ENCODE assay signal across 7 mouse cellular contexts in the genomic region with DNA sequence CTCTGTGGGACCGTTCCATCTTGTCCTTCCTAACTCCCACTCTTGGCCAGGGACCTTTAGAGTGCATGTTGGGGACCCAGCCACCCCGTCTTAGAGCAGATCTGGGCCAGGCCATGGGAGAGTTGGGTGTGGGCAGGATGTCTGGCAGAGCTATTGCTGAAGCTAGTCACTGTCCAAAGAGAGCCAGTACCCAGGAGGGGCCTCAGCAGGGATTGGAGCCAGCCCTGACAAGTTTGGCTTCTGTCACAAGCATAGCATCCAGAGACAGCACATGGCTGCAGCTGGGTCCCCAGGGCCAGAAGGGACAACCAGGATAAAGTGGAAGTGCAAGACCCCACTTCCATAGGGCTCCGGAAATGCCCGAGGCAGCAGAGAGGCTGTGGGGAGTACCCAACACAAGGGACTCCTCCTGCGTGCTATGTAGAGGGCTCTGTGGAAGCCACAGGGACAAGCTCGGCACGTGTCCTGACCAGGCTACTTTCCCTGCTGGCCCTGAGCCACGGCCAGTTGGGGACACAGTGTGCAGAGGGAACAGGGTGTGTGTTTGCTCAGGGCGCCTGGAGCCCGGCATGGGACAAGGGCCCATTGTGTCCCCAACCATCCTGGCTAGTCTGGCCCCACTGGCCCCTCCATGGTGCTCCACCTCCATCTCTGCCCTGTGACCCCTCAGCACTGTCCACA. TPM values are rescaled to one million over a fixed set of nuclear protein-coding genes. Genes with fewer than 3 reads are reported as not detected.
DNase-seq lines count a peak whose midpoint lies in the region; ATAC-seq and TF ChIP-seq lines count a peak whose summit lies in the region.

No protein-coding gene starts in this region.

- WGBS in intestine, postnatal 0 days: 32% methylated on average over 10 of the region's 10 CpGs

- no peak for TF ChIP-seq CTCF in intestine, postnatal 0 days (IDR thresholded peaks at IDR 0.05; ENCODE audit: low read depth)

- H3K27ac ChIP-seq in intestine, postnatal 0 days (ENCODE audit: low read depth, low read length): peak overlapping the region; percentile 75; the same call in 1 of the 2 replicates

- ATAC-seq in intestine, postnatal 0 days: peak; percentile 81
- ATAC-seq in monocyte, adult 5-6 weeks (replicated peaks; ENCODE audit: insufficient number of reproducible peaks, low FRiP score, low TSS enrichment, poor library complexity, severe bottlenecking): no peak

- H3K27me3 ChIP-seq in intestine, postnatal 0 days (replicated peaks; ENCODE audit: control insufficient read depth, insufficient read depth, low read length): no peaks in the 10 kb centered on the region

- H3K4me2 ChIP-seq in intestine, postnatal 0 days (replicated peaks; ENCODE audit: low read depth): no peak overlapping the region; the same call in 1 of the 2 replicates

- no peak overlapping the region for H3K9ac ChIP-seq in intestine, postnatal 0 days (ENCODE audit: low read depth, low read length)

- no peak overlapping the region for H3K4me3 ChIP-seq in intestine, postnatal 0 days (ENCODE audit: low read depth, low read length)

- intact Hi-C loops in left cerebral cortex, postnatal 4 days (cut with DNase I): no loop called here

- no peaks in the 10 kb centered on the region for H3K9me3 ChIP-seq in intestine, postnatal 0 days (ENCODE audit: control insufficient read depth)

- no peaks in the 10 kb centered on the region for H3K36me3 ChIP-seq in intestine, postnatal 0 days (ENCODE audit: control insufficient read depth, insufficient read depth)

- H3K4me1 ChIP-seq in intestine, postnatal 0 days (replicated peaks; ENCODE audit: control insufficient read depth, insufficient read depth, low read length): peaks cover 13% of the 10 kb centered on the region

- DNase-seq in adrenal gland, adult 8-10 months: peak; percentile 89
- DNase-seq in cerebellum, adult 11 months: peak; percentile 83
- peak; percentile 94 for DNase-seq in gastrocnemius, postnatal 25 days
- DNase-seq in left cerebral cortex, postnatal 4 days: peak; percentile 84
- peak; percentile 88 for DNase-seq in right cerebral cortex, adult 18-20 months

RNA-seq across cellular contexts. Expression of gene Pim3, which starts 11.7 kb away (rescaled TPM):
- total RNA-seq in adrenal gland, adult 8-10 months (2022): 100 to 1,000 TPM in 1 of 4 experiments, 10 to 100 TPM in 3; 62.7 to 164 (median 75.8) TPM
- total RNA-seq in gastrocnemius, postnatal 25 days (2021): 10 to 100 TPM; 20.6 to 22.2 TPM
- polyA plus RNA-seq in intestine, postnatal 0 days (2015; fragmentation: Nextera tagmentation; extraction: Ambion mirVana): 28.0 and 36.8 TPM in 2 replicates
- total RNA-seq in left cerebral cortex, postnatal 4 days (2021): 10 to 100 TPM; 44.6 to 49.3 TPM
- 31.1 to 42.4 TPM (median 34.9 TPM) in 3 replicates for total RNA-seq in monocyte, adult 5-6 weeks (2017)

RNA-seq across cellular contexts. Expression of gene Creld2, which starts 30.8 kb away (rescaled TPM):
- 10 to 100 TPM; 40.3 to 51.5 (median 49.2) TPM for total RNA-seq in adrenal gland, adult 8-10 months (2022)
- total RNA-seq in gastrocnemius, postnatal 25 days (2021): 1 to 10 TPM; 9.8 to 9.9 TPM
- 67.8 and 67.9 TPM in 2 replicates for polyA plus RNA-seq in intestine, postnatal 0 days (2015; fragmentation: Nextera tagmentation; extraction: Ambion mirVana)
- 10 to 100 TPM; 26.2 to 35.6 TPM for total RNA-seq in left cerebral cortex, postnatal 4 days (2021)
- 59.8 to 71.4 TPM (median 62.8 TPM) in 3 replicates for total RNA-seq in monocyte, adult 5-6 weeks (2017)

RNA-seq across cellular contexts. Expression of gene Alg12, which starts 31.2 kb away (rescaled TPM):
- 10 to 100 TPM; 19.3 to 22.3 (median 20.3) TPM for total RNA-seq in adrenal gland, adult 8-10 months (2022)
- total RNA-seq in gastrocnemius, postnatal 25 days (2021): 1 to 10 TPM; 3.5 to 5.2 TPM
- 7.3 and 8.4 TPM in 2 replicates for polyA plus RNA-seq in intestine, postnatal 0 days (2015; fragmentation: Nextera tagmentation; extraction: Ambion mirVana)
- 10 to 100 TPM; 10.1 to 11.5 TPM for total RNA-seq in left cerebral cortex, postnatal 4 days (2021)
- 5.8 to 15.6 TPM (median 9.6 TPM) in 3 replicates for total RNA-seq in monocyte, adult 5-6 weeks (2017)
